Mouse (Mus musculus): Measurements from ENCODE around the gene Pop7.

GRCm38 (mm10) chr5:137487616-137488015 lies 14.7 kb downstream of the Pop7 start:
- TF ChIP-seq CTCF (conservative IDR thresholded peaks at IDR 0.05; ENCODE audit: insufficient read depth, insufficient read length, low read depth, low read length): no peak
- no peak for TF ChIP-seq POLR2A (IDR thresholded peaks at IDR 0.05; ENCODE audit: low read depth, low read length)

Measured in kidney, adult 2 months (tissue).